Mouse (Mus musculus) lung, postnatal 0 days (tissue): ENCODE measurements around the gene Lemd2.

Source experiments
- CTCF ChIP-seq: IDR thresholded peaks from 2 replicates; pipeline ENCODE4 v1.5.1; 2016; ENCODE audit warnings: antibody characterized with exemption, mild to moderate bottlenecking
- EP300 ChIP-seq: IDR thresholded peaks from 2 replicates; pipeline ENCODE4 v1.6.1; 2016; ENCODE audit warnings: antibody characterized with exemption, mild to moderate bottlenecking, control low read depth

DNA sequence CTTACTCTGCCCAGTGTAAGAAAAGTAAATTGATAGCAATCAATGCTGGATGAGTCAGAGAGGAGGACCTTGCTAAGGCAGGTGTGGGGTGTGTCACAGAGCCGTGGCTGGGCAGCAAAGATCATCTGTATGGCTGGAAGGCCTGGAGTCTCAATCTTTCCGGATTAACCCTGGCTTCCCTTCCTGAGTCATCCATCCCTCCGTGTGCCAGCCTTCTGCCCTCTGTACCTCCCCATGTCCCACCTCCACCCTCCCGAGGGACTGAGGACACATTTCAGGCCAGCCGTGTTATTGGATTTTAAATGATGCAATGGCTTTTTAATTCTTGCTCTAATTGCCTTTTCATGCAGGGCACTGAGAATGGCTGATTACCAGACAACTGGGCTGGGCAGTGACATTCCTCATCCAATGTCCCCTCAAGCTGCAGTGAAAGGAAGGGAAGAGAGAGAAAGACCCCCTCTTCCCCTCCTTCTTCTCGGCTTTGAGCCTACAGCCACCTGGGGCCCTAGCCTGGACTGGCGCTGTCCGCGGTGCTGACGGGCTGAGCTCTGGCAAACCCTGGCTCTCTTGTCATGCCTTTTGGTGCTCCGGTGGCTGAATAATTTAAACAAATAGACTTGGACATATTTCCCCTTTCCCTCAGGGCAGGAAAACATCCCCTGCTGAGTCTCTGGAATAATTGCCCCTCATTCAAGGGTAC, 24.1 kb upstream of the Lemd2 start:
- TF ChIP-seq EP300: no peak
- no peak for TF ChIP-seq CTCF
